Comparison of ENCODE assay signal across 1 mouse cellular context in genomic region chr11:120767023-120767422, GRCm38 (mm10). TPM values are rescaled to one million over a fixed set of nuclear protein-coding genes. Genes with fewer than 3 reads are reported as not detected.
"Had no signal": no experiment of that assay in that cellular context is flagged by ENCODE, and none has a peak within 500 bp of the region (broad histone marks: within the 10 kb centered on the region; RNA-seq: fewer than 3 reads in every experiment).

No protein-coding gene starts in this region.

RNA-seq across cellular contexts. Expression of gene Cbr2, which starts 35.1 kb away (rescaled TPM):
- total RNA-seq: liver, adult 2 months had no signal
